Mouse (Mus musculus) heart, embryonic 10.5 days (tissue): ENCODE data around the gene Rps6ka4. TPM values are rescaled to one million over a fixed set of nuclear protein-coding genes. Genes with fewer than 3 reads are reported as not detected.

Experiments
- DNase-seq: peaks from one replicate; pipeline ENCODE4 v3.0.0-alpha.2; 2017; ENCODE audit warnings: low spot score
- H3K27ac ChIP-seq: fragments of 300-500 bp; sonication (generic); 2 replicates; pipeline ENCODE4 v1.5.1; 2016; ENCODE audit warnings: mild to moderate bottlenecking
- H3K27me3 ChIP-seq: fragments of 300-500 bp; sonication (generic); 2 replicates; pipeline ENCODE4 v1.6.1; 2016; ENCODE audit warnings: mild to moderate bottlenecking; ENCODE audit not compliant: poor library complexity, insufficient read depth, severe bottlenecking
- H3K36me3 ChIP-seq: fragments of 300-500 bp; sonication (generic); 2 replicates; pipeline ENCODE4 v1.6.1; 2016; ENCODE audit warnings: mild to moderate bottlenecking, moderate library complexity
- H3K4me1 ChIP-seq: fragments of 300-500 bp; sonication (generic); 2 replicates; pipeline ENCODE4 v1.6.1; 2016; ENCODE audit warnings: mild to moderate bottlenecking
- H3K4me3 ChIP-seq: fragments of 300-500 bp; sonication (generic); 2 replicates; pipeline ENCODE4 v1.5.1; 2016; ENCODE audit warnings: mild to moderate bottlenecking, moderate library complexity
- H3K9me3 ChIP-seq: fragments of 300-500 bp; sonication (generic); 2 replicates; pipeline ENCODE4 v1.6.1; 2016; ENCODE audit warnings: mild to moderate bottlenecking, moderate library complexity
- WGBS: fragments of 180-500 bp; shearing (Covaris S2); methylation state at CpG from one replicate; pipeline ENCODE4 v1.1.7; 2016; 5-methylcytosine and 5-hydroxymethylcytosine counted together
- microRNA-seq: library from miRNA; unstranded; fragments of <30 nt; microRNA quantifications from one replicate; pipeline ENCODE4, GENCODE M21; 2017
- polyA plus RNA-seq: library from polyadenylated mRNA; unstranded; fragments of >200 nt; fragmentation: Nextera tagmentation; extraction: Ambion mirVana; gene quantifications from 2 replicates; pipeline ENCODE4 v1.2.1, GENCODE M21; 2016

The Rps6ka4 gene
- polyA plus RNA-seq, 1 experiment from 2014 or later, result 10.1 TPM

DNA sequence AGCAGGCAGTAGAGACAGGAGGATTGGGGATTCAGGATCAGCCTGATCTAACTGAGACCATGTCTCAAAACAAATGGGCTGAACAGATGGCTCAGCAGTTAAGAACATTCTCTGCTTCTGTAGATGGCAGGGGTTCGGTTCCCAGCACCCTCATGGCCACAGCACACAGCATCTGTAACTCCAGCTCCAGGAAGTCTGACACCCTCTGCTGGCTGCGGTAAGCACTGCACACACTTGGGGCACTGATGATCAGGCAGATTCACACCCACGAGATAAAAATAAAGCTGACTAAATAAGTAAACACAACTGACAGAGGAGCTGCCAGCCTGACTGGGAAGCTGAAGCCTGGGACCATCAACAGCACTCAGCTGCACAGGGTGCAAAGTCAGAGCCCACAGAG is 25.5 kb downstream of the Rps6ka4 start:
- Histone ChIP-seq H3K4me1 (0 out of 2 replicates have a peak, but pooled peaks cover 9% of the 10 kb centered on the region), H3K27me3 (peaks cover 3% of the 10 kb centered on the region; the same call in 1 of the 2 replicates), H3K27ac (no peak overlapping the region), H3K4me3 (no peak overlapping the region), H3K36me3 (no peaks in the 10 kb centered on the region), H3K9me3 (no peaks in the 10 kb centered on the region)
- WGBS, result 75% methylated on average over 3 of the region's 3 CpGs
- DNase-seq, result no peak

- no peak overlapping the region for H3K27ac ChIP-seq
- no peak overlapping the region for H3K4me3 ChIP-seq
- H3K4me1 ChIP-seq, result 0 out of 2 replicates have a peak, but pooled peaks cover 8% of the 10 kb centered on the region
- no peaks in the 10 kb centered on the region for H3K9me3 ChIP-seq
- WGBS, result 54% methylated on average over 4 of the region's 4 CpGs
- no peaks in the 10 kb centered on the region for H3K36me3 ChIP-seq
- peaks cover 3% of the 10 kb centered on the region; the same call in 1 of the 2 replicates for H3K27me3 ChIP-seq
- DNase-seq, result no peak
These were observed 26.1 kb downstream of the Rps6ka4 start for GRCm38 (mm10) chr19:6814366-6814765.

Small RNA genes lying within 50 kb of the gene (microRNA-seq; reads per million reads assigned to microRNA genes)
- not detected for gene Mir5046

Other genes starting within 250 kb of the Rps6ka4 start
- gene Ccdc88b, start 17.6 kb upstream of the Rps6ka4 start, polyA plus RNA-seq, result 0.38 and 0.63 TPM in 2 replicates
- gene Trmt112, start 69.1 kb upstream of the Rps6ka4 start, polyA plus RNA-seq, result 89.9 and 116 TPM in 2 replicates
- gene Prdx5, start 69.5 kb upstream of the Rps6ka4 start, polyA plus RNA-seq, result 166 and 169 TPM in 2 replicates
- 23.1 and 29.4 TPM in 2 replicates for gene Esrra, start 81.2 kb upstream of the Rps6ka4 start, polyA plus RNA-seq
- 2.3 and 2.4 TPM in 2 replicates for gene Catsperz, start 84.7 kb upstream of the Rps6ka4 start, polyA plus RNA-seq
- gene Kcnk4, start 93.9 kb upstream of the Rps6ka4 start, polyA plus RNA-seq, result 0.25 and 0.32 TPM in 2 replicates
- gene Bad, start 101.2 kb upstream of the Rps6ka4 start, polyA plus RNA-seq, result 61.3 and 62.0 TPM in 2 replicates
- gene Gpr137, start 101.8 kb upstream of the Rps6ka4 start, polyA plus RNA-seq, result 20.3 and 23.3 TPM in 2 replicates
- gene Ppp1r14b, start 134.3 kb upstream of the Rps6ka4 start, polyA plus RNA-seq, result 169 and 191 TPM in 2 replicates
- gene Plcb3, start 135.8 kb upstream of the Rps6ka4 start, polyA plus RNA-seq, result 26.1 and 31.9 TPM in 2 replicates
- gene Fkbp2, start 139.9 kb upstream of the Rps6ka4 start, polyA plus RNA-seq, result 110 and 131 TPM in 2 replicates
- 53.0 and 94.1 TPM in 2 replicates for gene Vegfb, start 147.0 kb upstream of the Rps6ka4 start, polyA plus RNA-seq
- gene Dnajc4, start 151.9 kb upstream of the Rps6ka4 start, polyA plus RNA-seq, result 24.6 and 29.5 TPM in 2 replicates
- 23.9 and 25.2 TPM in 2 replicates for gene Nudt22, start 155.5 kb upstream of the Rps6ka4 start, polyA plus RNA-seq
- gene Trpt1, start 155.5 kb upstream of the Rps6ka4 start, polyA plus RNA-seq, result 11.3 and 16.7 TPM in 2 replicates
- 10.6 and 22.7 TPM in 2 replicates for gene Fermt3, start 178.8 kb upstream of the Rps6ka4 start, polyA plus RNA-seq
- gene Stip1, start 199.3 kb upstream of the Rps6ka4 start, polyA plus RNA-seq, result 320 and 388 TPM in 2 replicates
- gene Macrod1, start 216.2 kb upstream of the Rps6ka4 start, polyA plus RNA-seq, result 8.0 and 12.4 TPM in 2 replicates